Mouse (Mus musculus) heart, adult 11 months (tissue): Measurements from ENCODE around the gene Rpl28.

Experiments used
- DNase-seq: peaks from one replicate; pipeline ENCODE4 v3.0.0; 2022

Rpl28 gene

DNA sequence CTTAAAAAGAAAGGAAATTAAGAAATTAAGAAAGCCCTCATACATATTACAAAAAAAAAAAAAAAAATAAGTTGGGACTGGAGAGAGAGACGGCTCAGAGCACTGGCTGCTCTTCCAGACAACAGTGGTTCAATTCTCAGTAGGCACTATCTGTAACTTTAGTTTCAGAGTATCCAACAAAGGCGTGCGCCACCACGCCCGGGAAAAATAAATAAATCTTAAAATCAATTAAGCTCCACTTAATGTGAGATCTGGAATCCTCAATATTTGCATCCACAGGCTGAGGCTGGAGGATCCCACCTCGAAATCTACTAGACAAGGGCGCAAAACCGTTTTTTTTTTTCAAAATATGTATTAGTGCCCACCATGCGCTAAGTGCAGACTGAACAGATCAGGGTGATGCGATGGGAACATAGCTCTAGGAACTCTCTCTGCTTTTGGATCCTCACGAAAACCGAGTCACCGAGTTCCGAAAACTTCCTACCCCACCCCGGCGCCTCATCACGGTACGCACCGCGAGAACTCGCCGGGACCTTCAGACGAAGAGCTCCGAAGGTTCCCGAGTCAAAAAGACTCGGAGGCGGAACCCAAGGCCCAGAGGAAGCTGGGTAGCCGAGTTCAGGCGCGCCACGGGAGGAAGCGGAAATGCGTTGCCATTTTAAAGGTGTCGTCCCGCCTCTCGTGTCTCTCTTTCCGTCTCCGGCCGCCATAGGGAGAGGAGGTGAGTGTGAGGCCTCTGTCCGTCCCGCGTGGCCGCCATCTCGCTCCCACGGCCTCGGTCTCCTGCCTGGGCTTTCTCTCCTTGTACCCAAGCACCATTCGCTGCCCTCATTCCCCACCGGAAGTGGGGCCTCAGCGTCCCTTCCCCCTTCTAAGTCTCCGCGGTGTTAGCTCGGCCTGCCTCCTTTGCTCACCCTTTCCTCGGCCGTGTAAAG is at the start of gene Rpl28:
Rpl28 (plus strand) TSS at position 597 of the 935 bp plus-strand sequence.
- peak; percentile 99 for DNase-seq

DNA sequence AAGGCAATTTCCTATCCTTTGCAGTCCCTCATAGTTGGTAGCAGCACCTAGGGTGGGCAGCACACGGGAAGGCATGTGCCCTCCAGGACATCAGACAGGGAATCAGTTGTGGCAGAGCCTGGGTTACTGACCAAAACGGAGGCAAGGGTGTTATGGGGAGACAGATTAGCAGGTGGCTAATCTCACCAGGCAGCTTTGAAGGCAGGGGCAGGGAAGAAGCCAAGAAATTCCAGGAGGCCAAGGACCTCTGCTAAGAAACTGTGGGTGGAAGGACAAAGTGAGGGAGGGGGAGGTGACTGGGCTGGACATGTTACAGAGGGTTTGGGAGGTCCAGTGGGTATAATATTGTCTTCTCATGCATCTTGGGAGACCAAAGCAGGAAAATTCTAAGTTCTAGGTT is 49.3 kb upstream of the Rpl28 start:
- DNase-seq: peak; percentile 74

DNA sequence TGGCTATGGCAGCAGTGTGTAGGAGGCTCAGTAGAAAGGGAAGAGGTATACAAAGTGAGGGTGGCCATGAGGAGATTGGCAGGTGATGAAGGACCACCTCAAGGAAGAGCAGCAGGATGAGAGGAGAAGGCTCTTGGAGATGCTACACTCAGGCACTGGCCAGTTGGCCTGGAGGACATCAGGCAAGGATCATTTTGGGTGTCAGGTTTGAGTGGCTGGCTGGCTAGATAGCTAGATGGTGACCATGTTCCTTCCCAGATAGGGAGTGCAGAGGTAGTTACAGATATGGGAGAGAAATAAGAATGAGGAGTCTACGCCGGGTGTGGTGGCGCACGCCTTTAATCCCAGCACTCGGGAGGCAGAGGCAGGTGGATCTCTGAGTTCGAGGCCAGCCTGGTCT is 47.8 kb upstream of the Rpl28 start:
- DNase-seq: peak; percentile 86

DNA sequence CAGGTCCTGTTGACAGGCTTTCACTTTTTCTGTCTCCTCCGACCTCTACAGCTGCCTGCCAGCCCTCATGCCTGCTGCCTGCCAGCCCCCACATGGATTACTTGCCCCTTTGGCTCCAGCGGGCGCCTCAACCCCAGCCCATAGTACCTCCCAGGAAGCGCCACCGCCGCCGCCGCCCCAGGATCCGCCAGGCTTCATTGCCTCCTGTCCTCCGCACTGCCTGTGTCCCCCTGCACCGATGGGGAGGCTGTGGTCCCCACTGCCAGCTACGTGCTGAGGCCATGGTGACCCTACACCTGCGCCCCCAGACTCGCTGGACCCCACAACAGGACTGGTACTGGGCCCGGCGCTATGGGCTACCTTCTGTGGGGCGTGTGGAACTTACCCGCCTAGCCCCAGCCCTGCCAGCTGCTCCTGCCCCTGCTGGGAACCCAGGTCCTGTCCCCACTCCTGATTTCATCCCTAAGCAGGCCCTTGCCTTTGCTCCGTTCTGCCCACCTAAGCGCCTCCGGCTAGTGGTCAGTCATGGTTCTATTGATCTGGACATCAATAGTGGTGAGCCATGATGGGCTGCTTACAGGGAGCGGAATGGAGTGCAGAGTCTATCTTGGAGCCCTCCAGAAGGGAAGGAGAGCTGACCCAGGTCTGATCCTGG is 46.2 kb upstream of the Rpl28 start:
- peak; percentile 88 for DNase-seq

DNA sequence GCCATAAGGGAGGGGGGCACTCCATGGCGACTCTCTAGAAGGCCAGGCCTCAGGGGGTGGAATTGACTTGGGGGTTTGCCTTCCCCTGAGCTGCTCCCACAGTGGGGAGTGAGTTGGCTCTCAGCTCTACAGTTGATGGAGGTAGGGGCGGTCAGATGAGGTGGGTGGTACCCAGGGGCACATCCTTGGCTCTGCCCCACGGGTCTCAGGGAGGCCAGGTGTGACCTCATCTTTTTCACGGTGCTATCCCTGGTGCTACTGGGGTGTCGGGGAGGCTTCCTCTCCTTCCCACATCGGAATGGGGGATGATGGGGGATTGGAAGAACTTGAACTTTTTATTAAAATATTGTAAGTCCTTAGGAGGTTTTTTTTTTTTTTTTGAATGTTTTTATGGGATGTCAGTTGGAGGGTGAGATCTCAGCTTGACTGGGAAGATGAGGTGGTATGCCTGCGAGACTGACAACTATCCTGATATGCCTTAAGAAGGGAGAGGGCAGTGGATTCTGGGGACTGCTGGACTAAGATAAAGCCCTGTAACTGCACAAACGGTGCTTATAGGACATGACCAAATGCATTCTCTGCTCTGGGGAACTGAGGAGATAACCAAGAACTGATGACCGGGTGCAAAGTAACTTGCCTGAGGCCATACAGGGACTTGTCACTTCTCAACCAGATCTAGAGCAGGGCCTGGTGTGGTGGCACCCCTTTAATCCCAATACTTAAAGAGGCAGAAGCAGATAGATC is 45.3 kb upstream of the Rpl28 start:
- peak; percentile 87 for DNase-seq

DNA sequence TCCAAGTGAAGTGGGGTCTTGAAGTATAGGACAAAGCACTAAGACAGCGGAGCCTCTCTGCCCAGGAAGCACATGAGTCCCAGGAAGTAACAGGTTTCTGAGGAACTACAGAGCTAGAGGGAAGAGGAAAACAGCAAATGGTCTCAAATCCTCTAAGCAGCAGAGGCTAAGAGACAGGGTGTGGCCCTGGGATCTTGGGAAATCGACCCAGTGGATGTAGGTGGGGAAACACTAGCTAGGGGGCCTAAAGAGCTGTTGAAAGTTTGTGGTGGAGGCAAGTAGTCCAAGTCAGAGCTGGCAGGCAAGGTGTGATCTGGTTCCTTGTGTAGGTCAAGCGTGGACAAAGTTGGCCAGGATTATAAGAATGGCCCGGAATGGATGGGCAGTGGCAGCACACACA is 44.4 kb upstream of the Rpl28 start:
- DNase-seq: peak; percentile 81

DNA sequence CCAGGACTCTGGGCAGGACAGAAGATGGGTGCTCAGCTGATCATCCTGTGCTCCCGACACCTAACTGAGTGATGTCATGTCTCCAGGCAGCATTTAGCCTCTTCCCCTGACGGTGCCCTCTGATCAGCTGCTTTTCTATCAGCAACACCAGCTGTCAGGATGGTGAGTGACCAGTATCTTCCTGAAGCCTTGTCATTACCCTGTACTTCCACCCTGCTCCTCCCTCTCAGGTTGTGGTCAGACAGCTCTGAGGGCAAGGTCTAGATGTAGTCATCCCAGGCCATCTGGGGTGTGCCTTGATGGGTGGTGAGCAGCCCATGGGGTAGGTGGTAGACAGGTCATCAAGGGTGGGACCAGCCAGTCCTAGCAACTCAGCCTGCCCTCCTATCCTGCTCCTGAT is 43.5 kb upstream of the Rpl28 start:
- peak; percentile 82 for DNase-seq

DNA sequence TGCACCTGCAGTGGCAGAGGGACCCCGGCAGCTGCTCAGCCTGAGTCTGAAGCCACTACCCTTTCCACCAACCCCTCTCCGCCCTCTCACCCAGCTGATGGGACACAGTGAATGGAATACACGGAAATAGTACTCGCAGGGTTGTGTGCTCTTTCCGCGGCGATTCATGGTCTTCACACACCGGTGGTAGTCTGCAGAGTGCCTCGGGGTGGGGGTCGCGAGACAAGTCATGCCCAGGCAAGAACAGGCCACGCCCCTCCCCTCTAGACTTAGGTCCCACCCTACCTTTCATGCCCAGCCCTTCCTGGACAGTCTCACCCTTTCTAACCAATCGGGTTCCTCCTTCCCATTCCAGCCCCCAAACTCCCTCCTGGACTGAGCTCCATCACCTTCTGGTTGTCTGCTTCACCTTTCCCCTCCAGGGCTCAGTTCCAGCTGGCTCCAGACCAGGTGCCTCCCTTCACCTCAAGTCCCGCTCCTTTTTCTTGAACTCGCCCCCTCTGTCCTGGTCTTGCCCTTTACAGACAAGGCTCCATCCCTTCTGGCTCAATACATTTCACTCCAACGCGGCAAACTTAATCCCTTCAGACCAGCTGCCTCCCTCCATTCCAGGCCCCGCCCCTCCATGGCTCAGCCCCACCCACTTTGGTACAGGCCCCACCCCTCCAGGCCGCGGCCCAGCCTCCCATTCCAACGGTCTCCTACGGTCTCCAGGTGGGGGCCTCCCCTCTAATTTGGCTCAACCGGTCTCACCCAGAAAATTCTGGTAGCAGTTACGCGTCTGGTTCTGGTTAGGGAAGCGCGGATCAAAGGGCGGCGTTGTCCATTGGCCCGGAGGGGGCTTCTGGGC is 40.5 kb upstream of the Rpl28 start:
- peak; percentile 93 for DNase-seq

DNA sequence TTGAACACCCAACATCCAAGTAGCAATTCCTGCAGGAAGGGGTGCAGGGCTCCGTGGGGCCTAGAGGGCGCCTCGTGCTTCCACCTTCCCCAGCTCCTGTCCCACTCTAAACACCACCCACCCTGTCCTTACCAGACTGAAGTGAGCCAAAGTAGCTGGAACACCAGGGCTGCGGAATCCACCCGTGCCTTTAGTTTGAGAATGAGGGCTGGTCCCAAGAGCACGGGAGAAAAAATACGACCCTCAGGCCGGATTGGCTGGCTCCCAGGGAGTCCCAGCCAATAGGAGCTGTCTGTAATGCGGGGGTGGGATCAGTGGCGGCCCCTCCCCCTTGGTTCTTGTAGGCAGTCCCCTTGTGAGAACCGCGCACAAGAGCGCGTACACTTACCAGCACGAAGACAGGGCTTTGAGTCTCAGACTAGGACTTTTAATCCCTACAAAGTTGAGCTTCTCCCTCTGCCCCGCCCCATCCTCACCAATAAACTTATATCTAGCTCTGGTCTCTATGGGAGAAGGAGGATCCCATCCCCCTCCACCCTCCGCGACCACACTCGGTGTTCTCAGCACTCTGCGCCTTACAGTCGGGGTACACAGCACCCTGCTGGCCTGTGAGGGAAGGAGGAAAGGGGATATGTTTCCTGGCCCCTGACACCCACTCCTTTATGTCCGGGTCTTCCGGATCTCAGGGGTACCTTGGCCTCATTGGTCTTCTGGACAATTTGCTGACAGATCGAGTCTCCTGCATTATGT is 39.7 kb upstream of the Rpl28 start, which contains the start of gene Cox6b2:
Cox6b2 (minus strand) TSS at position 274 of the 750 bp plus-strand sequence.
- DNase-seq: peak; percentile 97

DNA sequence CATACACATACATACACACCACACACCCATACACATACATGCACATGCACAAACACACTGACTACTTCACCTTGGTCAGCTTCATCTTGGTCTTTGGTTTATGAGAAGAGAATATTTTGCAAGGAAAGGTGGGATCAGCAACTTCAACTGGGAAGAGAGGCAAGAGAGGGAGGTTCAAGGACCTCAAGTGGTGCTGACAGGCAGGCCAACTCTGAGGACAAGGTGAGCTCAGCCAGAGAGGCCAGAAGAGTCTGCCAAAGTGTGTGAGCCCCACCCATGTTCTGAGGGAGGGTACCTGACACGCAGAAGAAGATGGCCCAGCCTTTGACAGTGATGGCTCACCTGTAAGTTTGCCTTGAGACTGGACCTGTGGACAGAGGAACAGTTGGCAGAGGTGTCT is 33.0 kb upstream of the Rpl28 start:
- peak; percentile 79 for DNase-seq

DNA sequence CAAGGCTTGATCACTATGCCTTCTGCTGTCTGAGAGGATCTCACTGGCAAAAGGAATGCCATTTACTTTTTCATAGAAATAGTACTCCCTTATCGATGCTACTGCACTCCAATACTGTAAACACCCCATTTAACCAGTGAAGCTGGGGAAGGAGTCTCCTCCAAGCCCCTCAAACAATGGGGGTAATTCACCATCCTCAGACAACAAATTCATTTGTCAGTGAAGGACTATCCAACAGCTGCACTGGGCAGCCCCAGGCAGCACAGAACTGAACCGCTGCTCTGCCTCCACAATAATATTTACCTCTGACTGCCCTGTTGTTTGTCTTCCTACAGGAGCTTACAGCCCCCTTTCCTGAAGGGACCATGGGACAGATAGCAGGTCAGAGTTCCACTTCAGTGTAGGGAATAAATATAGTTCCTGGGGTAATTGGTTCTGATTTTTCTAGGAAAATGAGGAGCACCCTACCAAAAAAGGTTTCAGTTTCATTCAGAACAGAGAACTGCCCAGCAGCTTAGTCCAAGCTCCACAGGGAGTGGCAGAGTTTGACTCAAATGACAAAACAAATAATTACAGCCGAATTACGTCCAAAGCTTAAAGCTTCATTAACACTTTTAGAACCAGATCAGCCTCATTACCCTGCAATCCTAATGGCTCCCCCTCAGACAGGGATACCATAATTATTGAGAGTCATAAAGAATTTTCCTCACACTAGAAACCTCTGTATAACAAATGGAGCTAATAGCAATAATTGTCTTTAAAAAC is 27.5 kb upstream of the Rpl28 start:
- DNase-seq: peak; percentile 69

DNA sequence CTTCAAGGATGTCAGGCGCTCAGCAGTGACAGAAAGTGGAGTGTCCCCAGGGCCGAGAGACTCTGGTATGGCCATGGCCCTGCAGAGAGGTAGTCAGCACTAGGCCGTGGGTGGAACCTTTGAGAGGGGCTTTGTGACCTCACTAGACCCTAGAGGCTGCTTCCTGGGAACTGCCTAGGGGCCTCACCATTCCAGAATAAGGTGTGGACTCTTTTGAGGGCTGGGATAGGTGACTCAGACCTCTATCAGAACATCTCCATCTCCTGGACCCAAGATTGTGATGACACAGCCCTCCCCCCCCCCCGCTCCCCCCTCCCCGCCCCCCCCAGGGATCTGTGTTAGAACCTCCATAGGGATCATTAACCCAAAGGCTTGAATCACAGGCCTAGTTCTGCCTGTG is 21.5 kb upstream of the Rpl28 start, which contains the start of gene Fam71e2:
Fam71e2 (minus strand) TSS at position 101 of the 400 bp plus-strand sequence.
- DNase-seq: no peak

DNA sequence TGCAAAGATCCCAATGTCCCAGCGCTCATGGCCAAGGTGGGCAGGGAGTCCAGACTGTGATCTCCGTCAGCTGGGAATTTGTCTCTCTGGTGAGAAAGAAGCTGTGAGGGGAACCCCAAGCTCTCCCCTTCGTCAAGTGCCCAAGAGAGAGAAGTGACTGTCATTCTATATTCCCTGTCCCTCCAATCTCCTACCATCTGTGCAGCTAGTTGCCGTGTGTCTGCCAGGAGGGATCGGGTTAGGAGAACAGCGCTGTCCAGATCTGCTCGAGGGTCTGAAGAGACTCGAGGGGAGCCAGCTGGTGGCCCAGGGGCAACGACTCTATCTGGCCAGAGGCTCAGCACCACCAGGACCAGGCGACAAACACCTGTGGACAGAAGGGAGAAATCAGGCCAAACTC is 16.5 kb upstream of the Rpl28 start:
- peak; percentile 73 for DNase-seq

DNA sequence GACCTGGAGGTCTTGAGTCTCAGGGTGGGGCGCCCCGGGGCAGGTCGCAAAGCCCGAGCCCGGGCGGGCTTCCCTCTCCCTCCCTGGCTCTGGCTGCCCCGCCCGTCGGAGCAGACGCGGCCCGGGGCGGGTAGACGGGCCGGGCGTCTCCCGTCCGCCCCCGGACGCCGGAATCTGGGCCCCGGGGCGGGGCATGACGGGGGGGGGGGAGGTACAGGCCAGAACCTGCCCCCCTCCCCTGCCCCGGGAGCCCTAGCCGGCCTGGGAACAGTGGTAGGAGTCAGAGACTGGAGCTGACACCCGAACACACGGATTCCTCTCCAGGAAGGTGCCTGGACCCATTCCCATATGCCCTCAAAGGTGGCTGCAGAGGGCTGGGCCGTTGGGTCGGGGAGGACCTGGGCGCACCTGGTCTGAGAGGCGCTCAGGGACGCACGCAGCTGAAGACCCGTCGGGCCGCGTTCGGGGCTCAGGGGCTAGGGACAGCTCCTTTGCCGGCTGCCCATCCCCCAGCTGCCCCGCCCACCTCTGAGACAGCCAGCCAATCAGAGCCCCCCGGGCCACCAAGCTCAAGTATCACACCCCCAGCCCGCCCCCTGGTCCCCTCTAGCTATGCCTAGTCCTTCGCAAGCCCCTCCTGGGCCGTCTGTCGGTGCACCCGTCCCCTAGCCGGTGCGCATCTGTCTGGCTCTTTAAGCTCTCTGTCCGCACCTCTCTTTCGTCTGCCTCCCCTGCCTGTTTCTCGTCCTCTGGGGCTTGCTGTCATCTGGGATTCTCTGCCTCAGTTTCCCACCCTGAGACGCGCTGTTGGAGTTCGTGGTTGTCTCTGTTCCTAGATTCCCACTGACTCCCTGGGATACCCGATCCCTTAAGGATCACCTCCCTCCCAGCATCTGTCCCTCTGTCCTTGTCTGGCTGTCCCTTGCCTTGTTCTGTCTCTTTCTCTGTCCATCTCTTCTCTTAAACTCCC is 15.5 kb upstream of the Rpl28 start:
- peak; percentile 97 for DNase-seq

DNA sequence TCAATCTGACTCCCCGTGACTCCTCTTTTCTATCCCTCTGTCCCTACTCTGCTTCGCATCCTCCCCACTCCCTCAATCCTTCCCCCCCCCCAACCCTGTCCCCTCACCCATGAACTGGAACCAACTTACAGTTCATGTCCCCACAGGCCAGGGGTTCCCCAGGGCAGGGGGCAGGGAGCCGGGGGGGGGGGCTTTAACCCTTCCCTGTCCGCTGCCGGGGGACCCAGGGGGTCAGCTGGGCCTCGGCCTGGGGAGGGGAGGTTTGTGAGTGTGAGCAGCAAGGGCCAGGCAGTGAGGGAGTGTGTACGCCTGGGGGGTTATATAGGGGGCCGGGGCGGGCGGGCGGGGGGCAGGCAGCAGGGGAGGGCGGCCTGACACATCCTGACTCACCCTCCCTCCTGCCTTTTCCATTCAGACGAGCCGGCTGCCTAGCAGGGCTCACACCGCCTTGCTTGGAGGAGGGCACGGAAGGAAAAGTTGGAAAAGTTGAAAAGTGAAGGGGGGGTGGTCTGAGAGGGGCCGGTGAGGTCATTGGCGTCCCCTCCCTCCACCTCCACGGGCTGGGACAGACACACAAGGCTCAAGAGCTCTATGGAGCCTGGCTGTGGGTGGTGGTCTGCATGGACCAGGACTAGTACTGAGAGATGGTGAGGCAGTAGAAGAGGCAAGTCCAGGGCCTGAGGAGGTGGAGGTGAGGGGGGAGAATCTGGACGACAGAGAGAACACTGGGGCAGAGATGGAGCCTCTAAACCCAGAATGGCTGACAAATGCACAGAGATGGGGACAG is 14.6 kb upstream of the Rpl28 start:
- DNase-seq: peak; percentile 88

DNA sequence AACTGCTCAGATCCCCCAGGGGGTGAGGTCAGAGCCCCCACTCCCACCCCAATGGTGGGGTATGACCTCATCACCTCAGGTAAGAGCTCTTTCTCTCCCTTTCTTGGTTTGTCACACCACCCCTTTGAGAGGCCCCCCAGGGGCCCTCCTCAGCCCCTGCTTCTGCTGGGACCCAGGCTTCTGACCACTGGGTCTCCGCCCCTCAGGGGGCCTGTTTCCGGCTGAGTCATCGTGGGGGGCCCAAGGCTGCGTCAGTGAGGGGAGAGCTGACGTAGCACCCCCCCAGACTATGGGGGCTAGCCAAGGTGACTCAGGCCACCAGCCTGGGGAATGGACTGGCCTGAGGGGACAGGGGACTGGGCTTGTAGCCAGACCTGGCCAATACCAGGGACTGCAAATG is 12.8 kb upstream of the Rpl28 start:
- no peak for DNase-seq

DNA sequence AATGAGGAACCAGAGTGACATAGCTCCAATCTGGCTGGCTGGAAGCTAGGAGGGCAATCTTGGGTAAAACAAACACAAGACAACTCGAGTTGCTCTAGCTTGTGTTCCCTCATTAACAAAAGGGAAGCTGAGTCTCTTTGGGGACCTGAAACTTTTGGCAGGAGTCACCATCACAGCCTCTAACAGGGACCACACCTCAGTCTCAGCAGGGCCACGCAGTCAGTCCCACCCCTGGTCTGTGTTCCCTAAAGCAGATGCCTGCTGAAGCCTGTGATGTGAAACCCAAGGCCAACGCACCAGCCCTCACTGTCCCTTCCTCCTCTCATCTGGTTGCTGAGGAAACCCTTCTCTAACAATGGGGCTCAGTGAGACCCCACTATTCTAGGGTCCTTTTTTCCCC is 10.5 kb upstream of the Rpl28 start:
- no peak for DNase-seq

DNA sequence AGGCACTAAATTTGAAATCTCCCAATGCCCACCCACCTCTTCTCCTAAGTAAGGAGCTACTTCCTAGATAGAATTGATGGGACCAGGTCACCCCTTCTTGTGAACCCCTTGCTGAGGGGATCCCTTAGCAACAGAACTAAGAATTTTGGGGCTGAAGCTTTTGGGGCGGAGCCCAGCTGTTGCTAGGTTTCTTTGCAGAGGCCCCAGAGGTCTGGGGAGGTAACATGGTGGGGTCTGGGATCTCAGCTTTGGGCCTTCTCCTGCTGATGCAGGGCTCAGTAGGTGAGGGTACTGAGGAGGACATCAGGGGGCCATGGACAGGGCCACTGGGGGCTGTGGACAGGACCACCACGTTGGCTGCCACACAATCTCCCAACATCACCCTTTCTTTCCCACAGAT is 9.9 kb upstream of the Rpl28 start, which contains the start of the genes Il11 and Tmem190:
Il11 (minus strand) TSS at position 101 of the 400 bp plus-strand sequence.
Tmem190 (plus strand) TSS at position 179 of the 400 bp plus-strand sequence.
- DNase-seq: no peak
